Mouse (Mus musculus) kidney, postnatal 36 days (tissue): ENCODE data around the gene Psapl1.
"Not testable (repeated sequence)": the region's sequence is repeated elsewhere in the genome, so short reads cannot be mapped to it uniquely, and the experiment has no call there.

Source experiments
- DNase-seq, 2 experiments: peaks; one replicate each; pipeline ENCODE4 v3.0.0; 2021 to 2022; ENCODE audit warnings: mixed read lengths in 2 of 2

The Psapl1 gene

DNA sequence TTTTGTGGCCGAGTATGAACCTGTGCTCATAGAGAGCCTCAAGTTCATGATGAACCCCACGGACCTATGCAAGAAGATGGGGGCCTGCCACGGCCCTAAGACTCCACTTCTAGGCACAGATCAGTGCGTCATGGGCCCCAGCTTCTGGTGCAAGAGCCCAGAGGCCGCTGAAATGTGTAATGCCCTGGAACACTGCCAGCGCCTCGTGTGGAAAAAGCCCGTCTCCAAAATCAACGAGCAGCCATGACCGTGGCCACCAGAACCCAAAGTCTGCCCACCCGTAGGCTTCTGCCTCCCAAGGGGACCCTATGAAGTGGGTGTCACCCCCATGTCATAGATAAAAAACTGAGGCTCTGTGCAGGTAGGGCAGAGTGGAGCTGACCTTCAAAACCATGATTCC, 1.6 kb downstream of the Psapl1 start:
- no peak for DNase-seq

DNA sequence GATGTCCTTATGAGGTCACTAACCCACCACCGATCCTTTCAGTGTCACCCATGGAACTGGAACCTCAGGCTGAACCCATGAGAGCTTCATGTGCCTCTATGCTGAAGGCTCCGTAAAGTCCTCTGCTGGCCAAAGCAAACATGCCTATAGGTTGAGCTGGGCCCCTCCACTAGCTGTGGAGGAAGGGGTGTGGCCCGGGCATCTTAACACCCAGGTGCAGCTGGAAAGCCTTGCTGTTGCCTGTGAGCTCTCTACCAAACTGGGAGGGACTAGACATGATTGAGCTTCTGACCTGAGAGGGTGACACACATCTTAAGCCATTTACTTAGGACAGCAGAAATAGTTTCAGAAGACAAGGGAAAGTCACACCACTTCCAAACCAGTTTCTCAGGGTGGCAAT, 5.0 kb downstream of the Psapl1 start:
- no peak for DNase-seq

DNA sequence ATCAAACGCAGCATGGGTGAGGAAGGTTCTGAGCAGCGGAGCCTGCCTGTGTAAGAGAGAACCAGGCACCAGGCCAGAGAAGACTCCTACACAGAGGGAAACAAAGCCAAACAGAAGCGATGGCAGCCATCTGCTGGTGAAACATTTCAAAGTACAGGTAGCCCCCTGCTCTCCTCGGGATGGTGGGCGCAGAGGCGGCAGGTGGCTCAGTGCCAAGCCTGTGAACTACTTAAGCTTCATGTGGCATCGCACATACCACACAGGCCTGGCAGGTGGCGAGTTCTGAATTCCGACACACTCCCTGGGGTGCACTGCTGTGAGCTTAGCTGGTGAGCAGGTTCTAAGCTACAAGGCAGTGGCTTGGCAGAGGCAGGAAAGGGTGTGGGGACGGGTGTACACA, 9.5 kb downstream of the Psapl1 start:
- no peak for DNase-seq

DNA sequence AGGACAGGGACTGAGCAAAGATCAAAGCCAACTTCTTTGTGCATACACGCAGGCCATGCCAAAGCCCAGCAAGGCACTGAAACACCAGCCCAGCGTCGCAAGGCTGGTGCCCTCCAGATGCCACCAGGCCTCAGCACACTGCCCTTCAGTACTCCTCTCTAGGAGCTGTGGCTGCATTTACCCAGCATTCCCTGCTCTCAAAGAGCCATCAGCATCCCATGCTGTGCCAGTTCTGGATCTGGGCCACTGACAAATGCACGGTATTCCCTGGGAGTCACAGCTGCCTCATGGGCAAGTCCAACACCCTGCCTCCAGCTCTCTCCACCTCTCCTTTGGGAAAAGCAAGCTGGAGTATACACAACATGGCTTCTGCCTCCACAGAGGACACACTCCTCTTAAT, 16.3 kb downstream of the Psapl1 start:
- no peak for DNase-seq

DNA sequence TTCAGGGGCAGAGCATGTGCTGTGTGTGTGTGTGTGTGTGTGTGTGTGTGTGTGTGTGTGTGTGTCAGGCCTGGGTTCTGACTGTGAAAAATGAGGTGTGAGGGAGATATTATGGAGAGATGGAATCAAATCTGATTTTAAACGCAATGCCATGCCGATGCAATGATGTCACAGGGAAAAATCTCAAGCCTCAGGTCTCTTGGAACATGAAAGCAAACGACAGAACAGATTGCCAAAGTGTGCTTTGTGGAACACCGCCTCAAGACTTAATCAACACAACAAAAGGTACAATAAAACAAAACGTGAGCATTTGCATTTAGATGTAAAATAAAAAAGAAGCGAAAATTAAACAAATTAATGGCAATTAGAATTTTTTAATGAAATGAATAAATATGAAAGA, 16.8 kb downstream of the Psapl1 start:
- no peak for DNase-seq

DNA sequence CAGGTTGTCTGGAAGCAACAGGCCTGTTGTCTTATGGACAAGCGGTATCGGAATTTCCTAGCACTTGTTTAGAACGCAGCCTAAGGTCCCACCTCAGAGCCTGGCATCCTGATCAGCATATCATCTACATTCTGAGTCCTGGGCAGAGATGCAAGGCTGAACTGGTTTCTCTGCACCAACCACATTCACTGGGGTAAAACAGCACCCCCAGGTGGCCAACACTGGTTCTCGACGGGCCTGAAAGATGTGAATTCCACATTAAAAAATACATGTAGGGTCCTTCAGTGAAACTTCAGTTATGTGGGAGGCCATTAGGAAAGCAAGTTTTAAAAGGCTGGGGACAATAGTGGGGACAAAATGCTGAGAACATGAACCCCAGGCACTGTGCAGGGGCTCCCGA, 20.0 kb downstream of the Psapl1 start:
- peak; percentile 45 to 75 for DNase-seq

DNA sequence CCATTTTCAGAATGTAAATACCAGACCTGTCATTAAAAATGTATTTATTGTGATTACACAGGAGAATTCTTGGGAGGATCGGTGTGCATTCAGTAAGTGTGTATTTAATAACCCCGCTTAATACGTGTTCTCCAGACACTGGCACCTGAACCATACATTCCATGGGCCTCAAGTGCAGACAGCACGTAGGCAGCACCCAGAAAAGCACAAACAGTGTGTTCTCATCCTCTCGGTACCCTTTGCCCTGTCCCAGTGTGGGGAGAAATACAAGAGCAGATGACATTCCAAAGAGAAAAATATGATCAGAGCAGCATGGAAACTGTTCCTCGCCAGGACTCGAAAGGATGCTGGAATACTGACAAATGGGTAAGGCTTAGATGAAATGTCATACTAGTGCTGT, 22.0 kb downstream of the Psapl1 start:
- no peak for DNase-seq

DNA sequence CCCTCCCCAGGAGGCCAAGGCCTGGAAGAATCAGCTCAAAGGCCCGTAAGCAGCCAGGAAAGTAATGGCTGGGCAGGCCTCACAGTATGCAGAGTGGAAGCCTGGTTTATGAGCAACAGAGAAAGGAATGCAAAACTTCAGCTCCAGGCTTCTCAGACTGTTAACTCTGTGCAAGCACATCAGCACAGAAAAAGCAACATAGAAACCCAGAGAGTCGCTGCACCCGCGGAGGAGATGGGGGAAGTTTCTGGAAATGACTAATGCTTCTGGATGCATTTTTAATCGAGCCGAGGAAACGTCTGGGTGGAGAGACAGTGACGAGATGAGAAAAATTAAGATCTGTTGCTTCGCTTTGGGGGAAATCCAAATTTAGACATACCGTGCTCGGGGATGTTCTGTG, 22.5 kb downstream of the Psapl1 start:
- DNase-seq, result no peak

DNA sequence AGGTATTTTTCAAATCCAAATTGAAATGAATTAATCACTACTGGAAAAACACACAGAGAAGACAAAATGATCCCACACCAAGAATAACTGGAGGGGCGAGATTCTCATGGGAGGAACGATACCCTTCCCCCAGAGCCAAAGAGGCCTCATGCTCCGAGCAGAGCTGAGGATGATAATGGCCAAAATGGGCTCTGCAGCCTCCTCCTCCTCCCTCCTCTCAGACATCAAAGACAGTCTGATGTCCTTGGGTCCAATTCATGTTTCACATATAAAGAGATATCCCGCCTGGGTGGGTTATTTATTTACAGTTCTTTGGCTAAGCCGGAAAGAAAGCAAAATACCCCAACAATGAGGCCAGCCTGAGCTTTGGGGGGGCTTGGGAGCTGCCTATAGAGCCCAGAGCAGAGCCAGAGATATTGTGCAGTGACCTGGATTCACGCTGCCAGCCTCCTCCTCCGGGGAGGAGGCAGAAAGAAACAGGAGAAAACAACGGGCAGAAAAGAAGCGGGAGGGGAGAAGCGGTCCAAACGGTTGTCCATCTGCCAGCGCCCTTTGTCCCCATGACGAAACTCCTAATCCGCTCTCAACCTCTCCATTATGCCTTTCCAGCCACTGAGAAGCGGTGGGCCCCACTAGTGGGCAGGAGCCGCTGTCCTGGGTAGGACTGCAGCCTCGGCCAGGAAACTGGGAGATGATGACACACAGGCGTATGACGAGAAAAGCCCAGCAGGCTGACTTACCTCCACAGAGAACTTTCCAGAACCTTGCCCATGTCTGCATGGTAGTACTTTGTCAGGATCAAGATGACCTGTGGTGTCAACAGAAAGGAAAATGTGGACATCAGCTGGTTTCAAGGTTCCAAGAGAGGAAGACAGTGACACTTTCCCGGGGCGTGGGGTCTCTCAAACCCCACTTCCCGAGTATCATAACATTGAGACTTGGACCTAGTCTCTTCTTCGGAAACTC, 24.9 kb downstream of the Psapl1 start:
- DNase-seq, result peak; percentile 17 to 42

DNA sequence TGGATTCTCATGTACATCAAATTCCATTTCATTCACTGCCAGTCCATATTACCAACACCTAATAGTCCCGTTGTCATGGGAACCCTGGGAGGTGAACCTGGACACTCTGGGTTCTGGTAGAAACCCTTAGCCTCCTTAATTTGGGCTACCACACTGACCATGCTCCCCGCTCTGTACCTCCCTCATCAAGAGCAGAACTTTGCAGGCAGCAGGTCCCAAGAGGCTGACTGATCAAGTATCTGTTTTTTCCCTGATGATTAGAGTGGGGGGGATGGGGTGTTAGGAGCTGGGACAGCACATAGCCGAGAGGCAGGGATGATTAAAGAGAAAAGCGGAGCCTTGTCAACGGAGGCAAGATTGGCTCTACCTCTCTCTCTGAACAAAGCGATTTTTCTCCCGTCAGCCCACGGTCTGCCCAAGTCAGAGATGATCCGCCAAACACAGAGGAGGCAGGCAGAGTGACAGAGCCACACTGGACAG, 26.5 kb downstream of the Psapl1 start:
- no peak for DNase-seq

DNA sequence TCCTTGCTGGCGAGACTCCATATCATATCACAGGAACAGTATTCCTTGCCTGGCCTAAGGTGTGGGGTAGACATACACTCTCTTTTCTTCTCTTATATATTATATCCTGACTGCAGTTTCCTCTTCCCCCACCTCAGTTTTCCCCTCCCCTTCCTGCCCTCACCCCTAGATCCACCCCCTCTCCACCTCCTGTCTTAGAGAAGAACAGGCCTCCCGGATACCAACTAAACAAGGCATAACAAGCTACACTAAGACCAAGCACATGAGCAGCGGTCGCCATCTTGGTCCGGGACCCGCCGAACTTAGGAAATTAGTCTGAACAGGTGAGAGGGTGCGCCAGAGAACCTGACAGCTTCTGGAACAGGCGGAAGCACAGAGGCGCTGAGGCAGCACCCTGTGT, 33.7 kb downstream of the Psapl1 start:
- DNase-seq, result not testable (repeated sequence)

DNA sequence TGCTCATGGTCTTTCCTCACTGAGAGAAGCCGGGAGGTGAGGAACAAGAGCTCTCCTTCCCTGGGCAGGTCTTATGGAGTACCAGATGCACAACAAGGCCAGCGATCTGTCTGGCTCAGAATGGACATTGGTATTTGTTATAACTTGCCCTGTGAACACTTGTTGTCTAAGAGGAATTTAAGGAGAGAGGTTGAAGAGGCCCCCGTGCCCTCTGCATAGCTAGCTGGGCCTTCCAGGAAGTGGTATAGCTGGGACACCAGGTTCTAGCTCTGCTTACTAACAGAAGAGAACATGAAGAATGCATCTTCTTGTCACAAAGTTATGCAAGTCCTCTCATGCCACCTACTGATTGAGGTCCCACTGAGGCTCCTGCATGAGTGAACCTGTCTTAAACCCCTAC, 44.2 kb downstream of the Psapl1 start:
- DNase-seq, result no peak

DNA sequence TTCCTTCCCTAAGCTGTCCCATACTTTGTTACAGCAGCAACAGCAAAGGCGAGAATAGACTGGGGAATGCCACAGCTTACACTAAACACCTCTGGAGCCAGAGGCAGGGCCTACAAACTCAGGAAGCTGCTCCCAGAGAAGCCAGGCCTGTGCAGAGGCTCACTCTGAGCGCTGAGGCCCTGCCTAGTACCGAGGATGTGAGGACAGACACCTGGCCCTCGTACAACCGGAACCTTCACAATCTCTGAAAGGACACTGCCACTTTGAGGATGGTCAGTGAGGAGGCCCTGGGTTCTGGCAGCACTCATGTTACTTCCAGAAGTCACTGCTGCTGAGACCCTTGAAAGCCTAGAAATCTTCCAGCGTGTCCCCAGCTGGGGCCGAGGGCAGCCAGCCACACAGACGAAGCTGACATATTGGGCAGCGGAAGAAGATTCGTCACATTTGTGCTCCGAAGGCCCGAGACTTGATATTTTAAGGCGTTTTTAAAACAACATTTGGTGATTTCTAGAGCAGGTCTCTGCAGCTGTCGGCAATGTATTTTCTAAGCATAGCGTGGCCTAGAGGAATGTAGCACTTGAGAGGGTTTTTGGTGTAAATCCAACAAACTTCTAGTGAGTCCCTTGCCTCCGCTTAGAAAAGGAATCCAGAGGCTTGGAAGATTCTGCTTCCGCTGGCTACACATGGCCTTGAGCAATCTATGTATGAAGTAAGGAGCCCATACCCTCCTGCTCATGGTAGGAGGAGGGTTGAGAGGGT, 49.1 kb downstream of the Psapl1 start:
- no peak for DNase-seq

DNA sequence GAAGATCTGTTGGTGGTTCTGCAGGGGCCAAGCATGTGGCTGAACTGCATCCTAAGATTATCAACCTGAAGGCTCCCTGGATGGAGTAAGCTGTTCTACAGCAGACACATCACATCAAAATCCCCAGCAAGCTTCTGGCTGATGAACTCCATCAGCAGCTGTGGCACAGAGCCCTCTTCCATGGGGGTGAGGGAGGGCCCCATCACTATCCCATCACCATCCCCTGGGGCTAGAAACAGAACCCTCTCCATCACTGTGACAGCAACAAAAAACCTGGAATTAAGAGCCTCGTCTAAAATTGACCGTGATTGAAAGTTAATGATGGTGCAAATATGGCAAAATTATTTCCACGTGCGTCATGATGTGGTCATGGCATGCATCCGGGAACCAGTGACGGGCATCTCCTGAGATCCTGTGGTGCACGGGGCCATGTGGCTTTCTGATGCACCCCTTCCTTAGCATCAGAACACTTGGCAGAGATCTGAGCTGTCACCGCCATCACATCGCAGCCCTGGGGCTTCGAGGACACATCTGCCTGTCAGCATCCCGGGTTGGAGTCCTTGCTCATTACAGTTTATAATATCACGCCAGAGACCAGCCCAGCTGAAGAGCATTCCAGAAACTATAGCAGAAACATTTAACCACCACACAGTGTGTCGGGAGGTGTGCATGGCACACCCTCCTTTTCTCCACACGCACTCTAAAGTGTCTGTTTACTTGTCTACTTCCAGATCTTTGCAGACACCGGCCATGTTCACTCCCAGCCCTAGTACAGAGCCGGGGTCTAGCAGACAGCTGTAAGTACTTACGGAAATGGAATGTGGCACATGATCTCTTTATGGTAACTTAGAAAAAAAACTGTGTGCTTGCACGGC, 51.1 kb downstream of the Psapl1 start:
- no peak for DNase-seq
